Mouse (Mus musculus) urinary bladder, postnatal 14 days (tissue): ENCODE measurements at regions not wholly inside any gene's neighbourhood (a gene's known extent, or its start where the extent isn't known, plus 50 kb on each side); places are given as distances from the start of the nearest gene placed in this dataset.
"Not testable (repeated sequence)": the region's sequence is repeated elsewhere in the genome, so short reads cannot be mapped to it uniquely, and the experiment has no call there.

Source experiments
- DNase-seq: peaks from one replicate; pipeline ENCODE4 v3.0.0; 2021; ENCODE audit warnings: low spot score

DNA sequence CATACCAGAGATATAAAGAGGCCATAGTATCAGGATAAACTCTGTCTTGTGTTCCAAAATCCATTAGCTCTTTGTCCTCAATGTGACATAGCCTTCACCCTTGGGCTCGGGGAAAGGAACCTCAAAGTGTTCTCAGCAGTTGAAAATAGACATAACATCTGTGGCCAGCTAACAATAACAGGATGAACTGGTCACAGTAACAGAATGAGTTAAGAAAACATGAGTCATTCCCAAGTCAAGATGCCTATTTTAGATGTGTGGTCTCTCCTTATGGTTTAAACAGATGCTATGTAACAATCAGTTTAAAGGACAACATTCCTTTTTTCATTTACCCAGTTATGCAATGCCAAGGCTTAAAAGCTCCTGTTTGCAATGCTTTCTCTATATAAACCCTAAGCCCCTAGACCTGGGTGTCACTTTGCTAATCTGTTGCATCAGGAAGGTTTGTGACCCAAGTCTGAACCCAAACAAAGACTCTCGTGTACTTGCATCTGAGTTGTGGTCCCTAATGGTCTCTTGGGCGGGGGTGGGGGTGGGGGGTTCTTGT is 920.5 kb upstream of the Dsel start:
- DNase-seq = no peak

DNA sequence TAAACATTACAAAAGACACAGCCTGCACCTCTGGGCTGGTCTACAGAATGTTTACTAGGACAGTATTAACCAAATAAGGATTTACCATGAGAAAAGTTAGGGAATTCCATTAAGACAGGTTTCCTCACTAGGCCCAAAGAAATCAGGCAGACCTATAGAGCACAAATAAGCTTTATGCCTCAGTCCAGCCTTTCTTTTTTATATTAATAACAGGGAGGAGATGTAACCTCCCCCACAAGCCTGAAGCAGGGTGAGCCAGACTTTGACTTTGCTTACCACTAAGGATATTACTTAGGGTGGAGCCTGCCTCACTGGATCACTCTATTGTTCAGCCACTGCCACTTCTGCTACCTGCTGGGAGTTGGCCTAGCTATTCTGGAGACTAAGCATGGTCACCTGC is 915.1 kb upstream of the Dsel start:
- DNase-seq = no peak

DNA sequence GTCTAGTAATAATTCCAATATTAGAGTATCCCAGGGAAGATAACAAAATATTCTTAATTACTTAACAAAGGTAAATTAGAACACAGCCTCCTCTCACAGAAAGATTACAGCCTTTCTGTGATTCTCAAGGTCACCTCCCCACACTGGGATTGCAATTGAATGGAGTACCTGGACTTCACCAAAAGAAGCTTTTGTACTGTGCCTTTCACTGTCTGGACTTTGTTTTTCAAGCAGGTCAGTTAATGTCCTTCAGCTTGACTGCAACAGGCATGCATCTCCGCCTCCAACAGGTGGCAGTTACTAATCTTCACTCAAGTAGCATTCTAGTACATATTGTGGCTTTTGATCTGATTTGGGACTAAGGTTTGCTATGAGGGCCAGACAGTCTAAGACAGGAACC is 913.8 kb upstream of the Dsel start:
- no peak for DNase-seq

DNA sequence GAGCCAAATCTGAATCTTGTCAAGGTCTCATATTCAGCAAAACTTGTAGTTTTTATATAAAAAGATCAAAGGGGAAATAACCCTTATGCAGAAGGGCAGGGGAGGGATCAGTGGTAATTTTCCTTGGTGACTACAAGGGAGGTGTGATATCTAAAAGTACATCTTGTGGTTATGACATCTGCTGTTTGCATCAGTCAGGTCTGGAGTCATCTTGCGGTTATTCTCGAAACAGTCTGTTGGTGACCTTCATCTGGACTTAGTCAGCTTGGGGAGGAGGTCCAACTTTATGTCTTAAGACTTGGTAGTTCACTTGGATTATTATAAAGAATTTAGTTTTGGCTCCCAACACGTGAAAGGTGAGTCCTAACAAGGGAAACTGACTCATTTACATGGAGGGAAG is 885.9 kb upstream of the Dsel start:
- not testable (repeated sequence) for DNase-seq

DNA sequence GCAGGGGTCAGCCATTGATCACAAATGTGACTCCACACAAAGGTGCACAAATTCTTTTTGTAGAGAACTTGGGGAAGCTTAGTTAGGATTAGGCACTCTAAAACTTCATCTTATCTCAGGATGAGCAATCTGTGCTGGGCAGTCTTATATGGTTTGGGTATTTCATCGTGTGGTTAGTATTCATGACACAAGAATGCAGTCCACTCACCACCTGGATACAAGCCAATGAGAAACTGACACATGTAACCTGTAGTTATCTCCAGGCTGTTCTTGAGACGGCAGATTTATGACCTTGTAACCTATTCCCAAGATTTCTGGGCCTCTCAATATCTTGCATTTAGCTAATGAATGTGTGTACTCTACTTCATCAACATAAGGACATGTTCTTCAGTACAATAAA is 883.8 kb upstream of the Dsel start:
- peak; percentile 3 for DNase-seq

DNA sequence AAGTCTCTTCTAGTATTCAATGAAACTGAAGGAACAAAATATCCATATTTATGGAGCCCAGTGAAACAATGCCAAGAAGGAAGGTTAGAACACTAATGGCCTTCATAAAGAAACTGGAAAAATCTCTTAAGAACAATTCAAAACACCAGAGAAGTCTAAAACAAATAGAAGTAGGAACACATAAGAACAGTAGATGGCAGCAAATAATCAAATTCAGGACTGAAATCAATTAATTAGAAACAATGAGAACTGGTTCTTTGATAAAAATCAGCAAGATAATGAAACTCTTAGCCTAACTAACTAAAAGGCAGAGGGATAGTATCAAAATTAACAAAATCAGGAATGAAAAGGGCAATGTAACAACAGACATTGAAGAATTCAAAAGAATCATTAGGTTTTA is 839.2 kb upstream of the Dsel start:
- DNase-seq = no peak

- no peak for DNase-seq
These were observed 794.2 kb upstream of the Dsel start for GRCm38 (mm10) chr1:112658960-112659359.

GRCm38 (mm10) chr1:112638342-112638741 is 773.6 kb upstream of the Dsel start:
- no peak for DNase-seq
